Mouse (Mus musculus): ENCODE measurements around the gene Gm4778. TPM values are rescaled to one million over a fixed set of nuclear protein-coding genes. Genes with fewer than 3 reads are reported as not detected.

Gene Gm4778
- polyA plus RNA-seq (2015; fragmentation: Illumina TruSeq; extraction: RNeasy Lipid Tissue Mini Kit (QIAGEN cat#74804); ENCODE audit: insufficient read depth, low read depth, low replicate concordance): not detected

GRCm38 (mm10) chr3:94263736-94264135 lies at the start of gene Gm4778:
Gene Gm4778 (plus strand): TSS chr3:94264036.

GRCm38 (mm10) chr3:94309633-94310363 lies 46.0 kb downstream of the Gm4778 start, which contains the start of gene Them4:
Gene Them4 (plus strand): TSS chr3:94310089.

Other genes with a start within 250 kb of the Gm4778 start
- gene Gm9125, start 209.2 kb upstream of the Gm4778 start, polyA plus RNA-seq (2015; fragmentation: Illumina TruSeq; extraction: RNeasy Lipid Tissue Mini Kit (QIAGEN cat#74804); ENCODE audit: insufficient read depth, low read depth, low replicate concordance): not detected
- not detected for gene Gm10697, start 191.4 kb upstream of the Gm4778 start, polyA plus RNA-seq (2015; fragmentation: Illumina TruSeq; extraction: RNeasy Lipid Tissue Mini Kit (QIAGEN cat#74804); ENCODE audit: insufficient read depth, low read depth, low replicate concordance)
- gene Gm10696, start 85.8 kb upstream of the Gm4778 start, polyA plus RNA-seq (2015; fragmentation: Illumina TruSeq; extraction: RNeasy Lipid Tissue Mini Kit (QIAGEN cat#74804); ENCODE audit: insufficient read depth, low read depth, low replicate concordance): not detected
- not detected for gene Gm5286, start 67.3 kb upstream of the Gm4778 start, polyA plus RNA-seq (2015; fragmentation: Illumina TruSeq; extraction: RNeasy Lipid Tissue Mini Kit (QIAGEN cat#74804); ENCODE audit: insufficient read depth, low read depth, low replicate concordance)
- gene Them4, start 46.1 kb downstream of the Gm4778 start, polyA plus RNA-seq (2015; fragmentation: Illumina TruSeq; extraction: RNeasy Lipid Tissue Mini Kit (QIAGEN cat#74804); ENCODE audit: insufficient read depth, low read depth, low replicate concordance): 2.6 TPM
- not detected for gene Them5, start 78.1 kb downstream of the Gm4778 start, polyA plus RNA-seq (2015; fragmentation: Illumina TruSeq; extraction: RNeasy Lipid Tissue Mini Kit (QIAGEN cat#74804); ENCODE audit: insufficient read depth, low read depth, low replicate concordance)
- gene C2cd4d, start 98.4 kb downstream of the Gm4778 start, polyA plus RNA-seq (2015; fragmentation: Illumina TruSeq; extraction: RNeasy Lipid Tissue Mini Kit (QIAGEN cat#74804); ENCODE audit: insufficient read depth, low read depth, low replicate concordance): not detected
- gene Rorc, start 108.8 kb downstream of the Gm4778 start, polyA plus RNA-seq (2015; fragmentation: Illumina TruSeq; extraction: RNeasy Lipid Tissue Mini Kit (QIAGEN cat#74804); ENCODE audit: insufficient read depth, low read depth, low replicate concordance): 7.6 TPM
- gene Lingo4, start 134.5 kb downstream of the Gm4778 start, polyA plus RNA-seq (2015; fragmentation: Illumina TruSeq; extraction: RNeasy Lipid Tissue Mini Kit (QIAGEN cat#74804); ENCODE audit: insufficient read depth, low read depth, low replicate concordance): 0.42 TPM
- 1.6 TPM for gene Tdrkh, start 149.2 kb downstream of the Gm4778 start, polyA plus RNA-seq (2015; fragmentation: Illumina TruSeq; extraction: RNeasy Lipid Tissue Mini Kit (QIAGEN cat#74804); ENCODE audit: insufficient read depth, low read depth, low replicate concordance)
- gene Mrpl9, start 179.3 kb downstream of the Gm4778 start, polyA plus RNA-seq (2015; fragmentation: Illumina TruSeq; extraction: RNeasy Lipid Tissue Mini Kit (QIAGEN cat#74804); ENCODE audit: insufficient read depth, low read depth, low replicate concordance): 8.4 TPM
- gene Oaz3, start 179.9 kb downstream of the Gm4778 start, polyA plus RNA-seq (2015; fragmentation: Illumina TruSeq; extraction: RNeasy Lipid Tissue Mini Kit (QIAGEN cat#74804); ENCODE audit: insufficient read depth, low read depth, low replicate concordance): not detected
- gene Celf3, start 214.3 kb downstream of the Gm4778 start, polyA plus RNA-seq (2015; fragmentation: Illumina TruSeq; extraction: RNeasy Lipid Tissue Mini Kit (QIAGEN cat#74804); ENCODE audit: insufficient read depth, low read depth, low replicate concordance): 16.1 TPM
- not detected for gene Riiad1, start 216.3 kb downstream of the Gm4778 start, polyA plus RNA-seq (2015; fragmentation: Illumina TruSeq; extraction: RNeasy Lipid Tissue Mini Kit (QIAGEN cat#74804); ENCODE audit: insufficient read depth, low read depth, low replicate concordance)

All from pancreas, adult 10 weeks (tissue).